Mouse (Mus musculus) thymus, postnatal 10 days (tissue): ENCODE results near the gene Zfp219.
"Not testable (repeated sequence)": the region's sequence is repeated elsewhere in the genome, so short reads cannot be mapped to it uniquely, and the experiment has no call there.

ENCODE experiments used
- DNase-seq, 2 experiments: peaks; one replicate each; pipeline ENCODE4 v3.0.0; 2021; ENCODE audit warnings: low spot score in 2 of 2

The Zfp219 gene

GRCm38 (mm10) chr14:52020486-52021137 lies at the start of gene Zfp219:
TSS of gene Zfp219 (minus strand) at chr14:52020733.
- DNase-seq: peak; percentile 68 to 69

GRCm38 (mm10) chr14:52066135-52066534 lies 45.6 kb upstream of the Zfp219 start:
- DNase-seq: no peak

- DNase-seq: no peak
These were observed 41.3 kb upstream of the Zfp219 start for GRCm38 (mm10) chr14:52061798-52062197.

DNA sequence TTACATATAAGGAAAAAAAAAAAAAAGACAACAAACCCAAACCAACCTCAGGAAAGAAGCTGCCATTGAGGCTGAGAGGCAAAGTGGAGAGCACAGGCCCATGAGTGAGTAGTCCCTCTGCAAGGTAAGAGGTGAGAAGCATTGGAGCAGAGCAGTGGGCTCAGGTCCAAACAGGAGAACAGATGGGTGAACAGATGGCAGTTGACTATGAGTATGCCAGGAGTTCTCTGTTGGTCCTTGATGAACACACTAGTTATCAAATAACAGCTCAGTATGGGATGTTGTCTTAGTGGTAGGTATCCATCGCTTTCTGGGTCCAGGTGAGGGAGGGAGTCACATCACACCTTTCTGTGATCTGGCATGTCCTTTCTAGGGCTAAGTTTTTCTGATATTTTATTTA lies 40.3 kb upstream of the Zfp219 start:
- no peak for DNase-seq

GRCm38 (mm10) chr14:52059982-52060381 lies 39.4 kb upstream of the Zfp219 start:
- no peak for DNase-seq

GRCm38 (mm10) chr14:52052720-52053119 lies 32.2 kb upstream of the Zfp219 start:
- DNase-seq: not testable (repeated sequence)

- no peak for DNase-seq
These were observed 25.5 kb upstream of the Zfp219 start for GRCm38 (mm10) chr14:52045966-52046565.

GRCm38 (mm10) chr14:52044901-52045678 lies 24.6 kb upstream of the Zfp219 start:
- peak; percentile 26 to 49 for DNase-seq

DNA sequence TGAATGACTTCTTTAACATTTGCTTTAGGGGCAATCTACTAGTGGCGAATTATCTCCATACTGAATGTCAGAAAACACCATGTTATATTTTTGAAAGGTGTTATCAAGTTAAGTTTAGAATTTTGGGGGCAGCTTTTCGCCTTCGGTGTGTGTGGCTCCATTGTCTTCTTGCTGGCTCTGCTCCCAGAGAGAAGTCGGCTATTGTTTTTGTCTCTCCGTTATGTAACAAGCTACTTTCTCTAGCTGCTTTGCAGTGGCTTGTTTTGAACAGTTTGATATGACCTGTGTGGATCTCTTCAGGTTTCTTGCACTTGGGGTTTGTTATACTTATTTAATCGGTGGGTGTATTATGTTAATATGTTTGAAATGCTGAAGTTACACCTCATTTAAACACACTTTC lies 22.9 kb upstream of the Zfp219 start:
- DNase-seq: no peak

DNA sequence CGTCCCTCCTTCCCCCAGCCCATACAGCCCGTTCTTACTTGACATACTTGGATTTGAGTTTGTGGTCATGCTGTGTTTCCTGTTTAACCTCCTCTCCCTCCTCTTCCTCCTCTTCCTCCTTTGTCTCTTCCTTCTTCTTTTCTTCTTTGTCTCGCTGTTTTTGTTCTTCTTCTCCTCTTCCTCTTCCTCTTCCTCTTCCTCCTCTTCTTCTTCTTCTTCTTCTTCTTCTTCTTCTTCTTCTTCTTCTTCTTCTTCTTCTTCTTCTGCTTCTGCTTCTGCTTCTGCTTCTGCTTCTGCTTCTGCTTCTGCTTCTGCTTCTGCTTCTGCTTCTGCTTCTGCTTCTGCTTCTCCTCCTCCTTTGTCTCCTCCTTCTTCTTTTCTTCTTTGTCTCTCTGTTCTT lies 21.8 kb upstream of the Zfp219 start, which contains the start of gene Olfr221:
TSS of gene Olfr221 (minus strand) at position 101 of the 400 bp plus-strand sequence.
- DNase-seq: not testable (repeated sequence)

DNA sequence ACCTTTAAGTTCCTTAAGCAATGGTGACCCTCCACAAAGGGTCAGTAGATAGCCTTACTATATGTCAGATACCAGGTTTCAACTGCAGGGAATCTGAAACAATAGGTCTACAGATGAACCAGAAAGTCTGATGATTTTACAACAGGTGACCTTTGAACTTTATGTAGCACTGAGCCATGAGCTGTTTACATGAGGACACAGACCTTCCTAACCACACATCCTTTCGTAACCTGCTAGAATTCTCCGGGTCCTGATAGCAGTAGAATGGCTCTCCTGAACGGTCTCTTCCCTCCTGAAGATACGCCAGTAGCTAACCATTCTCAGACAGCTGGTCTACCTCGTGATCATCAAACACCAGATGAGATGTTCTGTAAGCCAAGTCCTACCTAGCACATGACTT lies 18.8 kb upstream of the Zfp219 start:
- no peak for DNase-seq

DNA sequence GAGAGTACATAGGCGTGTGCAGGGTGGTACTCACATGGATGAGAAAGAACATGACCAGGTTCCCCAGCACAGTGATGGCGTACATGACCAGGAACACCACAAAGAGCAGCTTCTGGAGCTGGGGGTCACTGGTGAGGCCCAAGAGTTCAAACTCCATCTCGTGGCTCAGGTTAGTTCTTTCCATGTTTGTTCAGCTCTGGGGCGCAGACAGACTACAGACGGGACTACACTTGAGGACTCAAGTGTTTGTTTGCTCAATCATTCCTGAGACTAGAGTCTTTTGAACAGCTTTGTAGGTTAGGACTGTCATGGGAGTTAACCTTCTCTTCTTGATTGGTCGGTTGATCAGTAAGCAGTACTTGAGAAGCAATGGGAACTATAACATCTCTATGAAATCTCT lies 15.4 kb upstream of the Zfp219 start:
- no peak for DNase-seq

- DNase-seq: no peak
These were observed 5.8 kb upstream of the Zfp219 start for GRCm38 (mm10) chr14:52026342-52026741.

- DNase-seq: no peak
These were observed 3.6 kb upstream of the Zfp219 start for GRCm38 (mm10) chr14:52024133-52024532.

- peak; percentile 89 to 93 for DNase-seq
These were observed 2.4 kb upstream of the Zfp219 start for GRCm38 (mm10) chr14:52022709-52023459.

- DNase-seq: no peak
These were observed 1.7 kb upstream of the Zfp219 start for GRCm38 (mm10) chr14:52022244-52022708.

- DNase-seq: no peak
These were observed 1.2 kb upstream of the Zfp219 start for GRCm38 (mm10) chr14:52021568-52022212.

- no peak for DNase-seq
These were observed 601 bp upstream of the Zfp219 start for GRCm38 (mm10) chr14:52021138-52021529.

DNA sequence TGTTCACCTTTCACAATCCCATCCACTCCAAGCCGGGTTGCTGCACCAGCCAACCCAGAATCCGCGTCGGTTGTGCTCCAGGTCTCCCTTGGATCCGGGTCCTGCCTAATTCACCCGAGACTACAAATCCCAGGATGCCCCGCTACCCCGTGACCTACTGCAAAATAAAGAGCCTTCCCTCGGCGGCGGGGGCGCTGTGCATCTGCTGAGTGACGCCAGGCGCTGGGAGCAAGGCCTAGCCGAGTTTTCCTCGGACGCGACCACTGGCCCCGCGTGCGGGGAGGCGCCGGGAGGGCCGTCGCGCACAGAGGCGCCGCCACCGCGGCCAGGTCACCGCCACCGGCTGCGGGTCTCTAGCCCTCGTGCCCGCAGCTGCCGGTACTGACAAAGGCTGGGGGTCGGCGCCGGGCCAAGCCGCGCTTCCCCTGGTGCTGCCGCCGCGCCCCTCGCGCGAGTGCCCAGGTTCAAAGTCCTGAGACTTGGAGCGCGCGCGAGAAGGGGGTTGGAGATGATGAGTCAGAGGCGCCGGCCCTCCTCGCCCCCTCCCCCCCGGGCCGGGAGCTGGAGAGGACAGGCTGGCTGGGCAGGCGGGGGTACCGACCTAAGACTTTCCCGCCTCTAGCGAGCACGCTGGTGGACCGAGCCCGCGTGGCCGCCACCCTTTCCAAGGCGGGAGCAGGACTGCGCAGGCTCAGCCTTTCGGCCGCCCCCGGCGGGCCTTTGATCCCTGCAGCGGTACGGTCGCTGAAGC lies 768 bp downstream of the Zfp219 start:
- DNase-seq: peak; percentile 97

GRCm38 (mm10) chr14:52019051-52019589 lies 1.4 kb downstream of the Zfp219 start:
- peak in 1 of 2 experiments; percentile 44 for DNase-seq
